Mouse (Mus musculus) forebrain, postnatal 0 days (tissue): Measurements from ENCODE around the gene Ube2o. TPM values are rescaled to one million over a fixed set of nuclear protein-coding genes. Genes with fewer than 3 reads are reported as not detected.

ENCODE experiments used
- ATAC-seq: fragments of 200-750 bp; cut with Nextera tagmentation; 2 replicates; pipeline ENCODE4 v1.8.0; 2017; ENCODE audit warnings: mild to moderate bottlenecking, moderate library complexity
- DNase-seq: peaks from one replicate; pipeline ENCODE4 v3.0.0-alpha.2; 2015
- H3K27ac ChIP-seq: fragments of 300-500 bp; sonication (generic); 2 replicates; pipeline ENCODE4 v1.5.1; 2014; ENCODE audit warnings: low read depth, mild to moderate bottlenecking, antibody characterized with exemption, low read length, moderate library complexity, mixed read lengths
- H3K27me3 ChIP-seq: fragments of 300-500 bp; sonication (generic); 2 replicates; pipeline ENCODE4 v1.6.1; 2014; ENCODE audit warnings: mild to moderate bottlenecking, low read length, mixed read lengths; ENCODE audit not compliant: insufficient read depth
- H3K36me3 ChIP-seq: fragments of 300-500 bp; sonication (generic); 2 replicates; pipeline ENCODE4 v1.6.1; 2014; ENCODE audit warnings: mild to moderate bottlenecking, moderate library complexity; ENCODE audit not compliant: insufficient read depth
- H3K4me1 ChIP-seq: fragments of 300-500 bp; sonication (generic); 2 replicates; pipeline ENCODE4 v1.6.1; 2014; ENCODE audit warnings: antibody characterized with exemption; ENCODE audit not compliant: insufficient read depth
- H3K4me2 ChIP-seq: fragments of 300-500 bp; sonication (generic); 2 replicates; pipeline ENCODE4 v1.6.1; 2014; ENCODE audit warnings: low read depth, mild to moderate bottlenecking, moderate library complexity
- H3K4me3 ChIP-seq: fragments of 300-500 bp; sonication (generic); 2 replicates; pipeline ENCODE4 v1.5.1; 2014; ENCODE audit warnings: low read depth, low read length, mixed read lengths
- H3K9ac ChIP-seq: fragments of 300-500 bp; sonication (generic); 2 replicates; pipeline ENCODE4 v1.6.1; 2014; ENCODE audit warnings: mild to moderate bottlenecking
- H3K9me3 ChIP-seq: fragments of 300-500 bp; sonication (generic); 2 replicates; pipeline ENCODE4 v1.6.1; 2016; ENCODE audit warnings: low read length
- CTCF ChIP-seq: sonication (generic); IDR thresholded peaks from 2 replicates; pipeline ENCODE4 v1.5.1; 2016; ENCODE audit warnings: antibody characterized with exemption, control low read depth, low read depth
- WGBS: fragments of 180-500 bp; shearing (Covaris S2); extraction: QIAGEN DNeasy Blood & Tissue Kit; methylation state at CpG from one replicate; pipeline ENCODE4 v1.1.7; 2014; 5-methylcytosine and 5-hydroxymethylcytosine counted together
- polyA plus RNA-seq: library from polyadenylated mRNA; unstranded; fragments of >200 nt; fragmentation: Nextera tagmentation; extraction: Ambion mirVana; gene quantifications from 2 replicates; pipeline ENCODE4 v1.2.1, GENCODE M21; 2015
- total RNA-seq: library from RNA; depleted of rRNA; stranded (reverse); fragments of >200 nt; gene quantifications from 2 replicates; pipeline ENCODE4 v1.2.3, GENCODE M21; 2014

The Ube2o gene
- total and polyA plus RNA-seq, 2 experiments from 2014 or later: 32.1 to 94.1 TPM

- Histone ChIP-seq H3K4me2 (no peak overlapping the region), H3K4me3 (no peak overlapping the region), H3K9me3 (no peaks in the 10 kb centered on the region), H3K4me1 (peaks cover 6% of the 10 kb centered on the region), H3K27ac (no peak overlapping the region), H3K36me3 (no peaks in the 10 kb centered on the region), H3K9ac (no peak overlapping the region), H3K27me3 (no peaks in the 10 kb centered on the region)
- ATAC-seq (no peak), DNase-seq (no peak)
- WGBS: 58% methylated on average over 8 of the region's 8 CpGs
- no peak for TF ChIP-seq CTCF
Observed at GRCm38 (mm10) chr11:116589574-116589973, 8.3 kb upstream of the Ube2o start.

DNA sequence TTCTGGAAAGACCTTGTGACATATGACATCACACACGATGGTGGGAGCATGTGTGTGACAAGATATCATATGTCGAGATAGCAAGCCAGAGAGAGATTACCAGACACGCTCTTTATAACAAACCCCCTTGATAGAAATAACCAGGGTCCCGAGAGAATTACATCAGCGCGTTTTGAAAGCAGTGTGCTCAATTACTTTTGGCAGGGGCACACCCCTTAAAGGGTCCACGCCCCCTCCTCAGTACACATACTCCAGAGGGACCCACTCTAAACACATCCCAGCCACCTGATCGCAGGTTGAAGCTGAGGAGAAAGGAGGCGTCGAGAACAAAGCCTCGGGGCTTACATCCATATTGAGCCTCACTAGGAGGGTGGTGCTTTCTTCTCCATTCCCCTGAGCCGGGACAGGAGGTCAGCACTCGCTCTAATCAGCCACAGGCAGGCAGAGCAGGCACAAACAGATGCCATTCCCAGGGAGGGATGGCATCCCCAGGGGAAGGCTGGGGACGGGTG, 7.8 kb upstream of the Ube2o start:
- 24% methylated on average over 14 of the region's 14 CpGs for WGBS
- no peak overlapping the region for H3K27ac ChIP-seq
- H3K9me3 ChIP-seq: no peaks in the 10 kb centered on the region
- no peak overlapping the region for H3K4me3 ChIP-seq
- no peak for TF ChIP-seq CTCF
- peaks cover 6% of the 10 kb centered on the region for H3K4me1 ChIP-seq
- peak; percentile 12; the same call in 1 of the 2 replicates for ATAC-seq
- H3K9ac ChIP-seq: no peak overlapping the region
- no peaks in the 10 kb centered on the region for H3K27me3 ChIP-seq
- DNase-seq: peak; percentile 39
- H3K36me3 ChIP-seq: no peaks in the 10 kb centered on the region
- H3K4me2 ChIP-seq: no peak overlapping the region

GRCm38 (mm10) chr11:116586801-116587631, 5.8 kb upstream of the Ube2o start:
- DNase-seq (peak; percentile 83), ATAC-seq (peak; percentile 83)
- Histone ChIP-seq H3K4me3 (peak overlapping the region; percentile 10; the same call in 1 of the 2 replicates), H3K9ac (peak overlapping the region; percentile 22; the same call in 1 of the 2 replicates), H3K4me2 (peak overlapping the region; percentile 38), H3K4me1 (no peaks in the 10 kb centered on the region; the same call in 1 of the 2 replicates), H3K27ac (0 out of 2 replicates have a peak overlapping the region, but pooled peaks have one; percentile 10), H3K36me3 (no peaks in the 10 kb centered on the region), H3K27me3 (no peaks in the 10 kb centered on the region), H3K9me3 (no peaks in the 10 kb centered on the region)
- WGBS: 15% methylated on average over 23 of the region's 23 CpGs
- TF ChIP-seq CTCF: peak; percentile 94

GRCm38 (mm10) chr11:116586310-116586709, 5.1 kb upstream of the Ube2o start, which contains the start of gene Aanat:
TSS of gene Aanat (plus strand) at chr11:116586432.
- TF ChIP-seq CTCF: no peak
- H3K4me2 ChIP-seq: peak within 1 kb of the TSS; percentile 38
- H3K27me3 ChIP-seq: no peaks in the 10 kb centered on the region
- H3K9me3 ChIP-seq: no peaks in the 10 kb centered on the region
- no peak for ATAC-seq
- DNase-seq: no peak
- H3K27ac ChIP-seq: 0 out of 2 replicates have a peak within 1 kb of the TSS, but pooled peaks have one; percentile 10
- H3K4me3 ChIP-seq: peak within 1 kb of the TSS; percentile 10; the same call in 1 of the 2 replicates
- no peaks in the 10 kb centered on the region for H3K36me3 ChIP-seq
- H3K9ac ChIP-seq: peak within 1 kb of the TSS; percentile 22; the same call in 1 of the 2 replicates
- WGBS: 61% methylated on average over 5 of the region's 5 CpGs
- no peaks in the 10 kb centered on the region; the same call in 1 of the 2 replicates for H3K4me1 ChIP-seq

DNA sequence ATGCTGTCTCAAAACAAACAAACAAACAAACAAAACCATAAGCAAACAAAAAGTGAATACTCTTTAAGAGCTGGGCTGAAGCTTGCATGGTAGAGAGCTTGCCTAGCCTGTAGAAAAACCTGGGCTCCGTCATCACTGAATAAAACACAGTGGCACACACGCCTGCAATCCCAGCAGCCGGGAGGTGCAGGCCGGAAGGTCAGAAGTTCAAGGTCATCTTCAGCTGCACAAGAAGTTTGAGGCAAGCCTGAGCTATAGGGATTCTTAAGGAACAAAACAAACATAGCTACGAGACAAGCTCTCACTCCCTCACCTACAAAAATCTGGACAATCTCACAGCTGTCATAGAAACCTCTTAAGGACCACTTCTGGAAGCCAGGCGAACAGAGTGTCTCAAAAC, 4.4 kb upstream of the Ube2o start:
- Histone ChIP-seq H3K9ac (no peak overlapping the region), H3K9me3 (no peaks in the 10 kb centered on the region), H3K36me3 (no peaks in the 10 kb centered on the region), H3K4me3 (no peak overlapping the region), H3K4me1 (no peaks in the 10 kb centered on the region; the same call in 1 of the 2 replicates), H3K4me2 (no peak overlapping the region), H3K27ac (no peak overlapping the region), H3K27me3 (no peaks in the 10 kb centered on the region)
- 85% methylated on average over 6 of the region's 6 CpGs for WGBS
- no peak for TF ChIP-seq CTCF
- ATAC-seq: no peak
- DNase-seq: no peak

DNA sequence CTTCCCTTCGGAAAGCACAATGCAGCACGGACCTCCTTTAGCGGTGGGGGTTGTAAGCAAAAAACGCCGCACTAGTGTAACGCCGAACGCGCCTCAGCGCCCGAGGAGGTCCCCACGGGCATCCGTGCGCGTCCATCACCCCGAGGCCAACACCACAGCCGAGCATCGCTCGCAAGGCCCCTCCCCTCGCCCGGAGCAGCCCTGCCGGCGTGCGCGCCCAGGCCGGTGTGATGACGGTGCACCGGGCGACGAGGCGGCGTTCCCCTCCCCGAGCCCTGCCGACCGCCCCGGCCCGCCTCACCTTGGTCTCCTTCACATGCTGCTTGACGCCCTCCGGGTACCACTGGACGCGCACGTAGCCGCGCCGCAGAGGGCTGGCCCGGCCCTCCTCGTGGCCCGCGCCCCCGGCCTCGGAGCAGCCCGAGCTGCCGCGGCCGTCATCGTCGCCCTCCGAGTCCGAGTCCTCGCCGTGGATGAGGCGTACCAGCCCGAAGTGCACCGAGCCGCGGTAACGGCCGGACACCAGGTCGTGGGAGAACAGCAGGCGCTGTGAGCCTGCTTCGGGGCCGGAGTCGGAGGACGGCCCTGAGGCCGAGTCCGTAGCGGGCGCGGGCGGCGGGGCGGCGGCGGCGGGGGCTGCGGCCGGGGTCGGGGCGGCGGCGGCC, 404 bp downstream of the Ube2o start:
- Histone ChIP-seq H3K9ac (peak overlapping the region; percentile 97), H3K4me1 (peaks cover 12% of the 10 kb centered on the region; the same call in 1 of the 2 replicates), H3K4me3 (peak overlapping the region; percentile 98), H3K27ac (peak overlapping the region; percentile 93), H3K27me3 (no peaks in the 10 kb centered on the region), H3K36me3 (no peaks in the 10 kb centered on the region), H3K9me3 (no peaks in the 10 kb centered on the region), H3K4me2 (peak overlapping the region; percentile 49)
- peak; percentile 63 for DNase-seq
- 1% methylated on average over 81 of the region's 91 CpGs for WGBS
- ATAC-seq: peak; percentile 72
- no peak for TF ChIP-seq CTCF
